Mouse (Mus musculus): ENCODE measurements around the gene Dscam.

Gene Dscam

GRCm38 (mm10) chr16:96722135-96722534 lies 448.4 kb downstream of the Dscam start:
- no peak for DNase-seq (ENCODE audit: low spot score in 2 of 2)

GRCm38 (mm10) chr16:96721241-96721640 lies 449.3 kb downstream of the Dscam start:
- DNase-seq (ENCODE audit: low spot score in 2 of 2) = no peak

- no peak for DNase-seq (ENCODE audit: low spot score in 2 of 2)
Measured at GRCm38 (mm10) chr16:96720666-96721065, 449.9 kb downstream of the Dscam start.

DNA sequence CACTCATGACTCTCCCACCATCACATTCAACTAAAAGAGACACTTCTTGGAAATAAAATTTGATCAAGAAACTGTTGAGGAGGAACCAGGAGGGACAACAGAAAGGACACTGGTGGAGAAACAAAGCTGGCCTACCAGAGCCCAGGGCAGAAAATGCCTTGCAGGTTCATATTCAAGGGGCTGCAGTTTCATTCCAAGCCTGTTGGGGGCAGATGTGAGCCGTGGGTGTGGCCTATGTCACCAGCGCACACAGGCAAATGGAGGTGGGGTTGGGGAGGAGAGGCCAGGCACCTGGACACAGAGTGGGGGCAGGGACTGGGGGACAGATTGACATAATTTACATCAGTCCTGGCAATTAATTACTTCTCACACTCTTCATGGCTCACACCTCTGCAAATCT lies 452.3 kb downstream of the Dscam start:
- no peak for DNase-seq (ENCODE audit: low spot score in 2 of 2)

DNA sequence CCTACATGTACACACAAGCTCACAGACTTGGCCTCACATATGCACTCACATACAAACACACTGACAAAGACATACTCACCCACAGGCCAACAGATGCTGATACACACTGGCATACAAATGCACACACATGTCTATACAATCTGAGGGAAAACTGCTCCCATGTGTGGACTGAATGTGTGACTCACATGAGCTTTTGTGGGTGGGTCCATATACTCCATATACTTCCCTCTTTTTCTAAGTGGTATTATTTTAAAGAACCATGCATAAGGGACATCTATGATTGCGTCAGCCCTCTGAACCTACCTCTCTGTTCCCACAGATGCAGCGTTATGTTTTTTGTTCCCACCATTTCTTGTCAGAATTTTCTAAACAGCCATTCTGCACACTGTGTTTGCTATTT lies 453.9 kb downstream of the Dscam start:
- no peak for DNase-seq (ENCODE audit: low spot score in 2 of 2)

DNA sequence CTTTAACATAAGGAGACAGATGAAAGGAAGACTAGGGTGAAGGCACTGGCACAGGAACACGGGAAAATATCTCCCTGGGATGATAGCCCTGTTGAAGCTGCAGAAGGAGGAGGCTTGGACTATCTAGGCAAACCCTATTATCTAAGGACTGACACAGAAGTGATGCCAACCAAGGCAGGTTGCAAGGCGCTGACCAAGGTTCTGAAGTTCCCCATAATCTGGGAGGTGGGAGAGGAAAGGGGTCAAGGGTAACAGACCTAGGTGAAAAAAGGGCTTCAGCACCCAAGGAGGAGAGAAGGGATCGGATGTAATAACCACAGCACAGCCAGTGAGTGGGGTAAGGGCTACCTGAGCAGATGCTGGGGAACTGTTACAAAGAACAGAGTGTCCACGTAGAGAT lies 458.6 kb downstream of the Dscam start:
- DNase-seq (ENCODE audit: low spot score in 2 of 2) = no peak

GRCm38 (mm10) chr16:96700551-96700950 lies 470.0 kb downstream of the Dscam start:
- DNase-seq (ENCODE audit: low spot score in 2 of 2) = no peak

GRCm38 (mm10) chr16:96695882-96696281 lies 474.7 kb downstream of the Dscam start:
- no peak for DNase-seq (ENCODE audit: low spot score in 2 of 2)

DNA sequence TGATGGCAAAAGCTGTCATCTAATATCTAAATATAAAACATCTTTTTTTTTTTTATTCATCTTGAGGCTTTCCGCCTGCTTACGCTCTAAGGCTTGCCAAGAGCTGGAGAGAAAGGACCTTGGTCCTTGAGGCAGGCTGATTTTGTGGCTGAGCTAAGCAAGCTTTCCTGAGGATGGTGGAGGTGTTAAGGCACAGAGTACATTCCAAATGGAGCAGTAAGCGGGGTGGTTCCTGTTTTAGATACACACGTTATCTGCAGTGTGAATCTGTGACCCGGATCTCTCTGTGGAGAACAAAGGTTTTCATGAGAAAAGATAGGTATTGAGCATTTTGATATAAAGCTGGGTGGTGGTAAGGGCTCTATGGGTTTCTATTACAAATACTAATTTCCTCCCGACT lies 479.0 kb downstream of the Dscam start:
- DNase-seq (ENCODE audit: low spot score in 2 of 2) = no peak

- DNase-seq (ENCODE audit: low spot score in 2 of 2) = no peak
Measured at GRCm38 (mm10) chr16:96690052-96690451, 480.5 kb downstream of the Dscam start.

- no peak for DNase-seq (ENCODE audit: low spot score in 2 of 2)
Measured at GRCm38 (mm10) chr16:96689419-96689818, 481.1 kb downstream of the Dscam start.

DNA sequence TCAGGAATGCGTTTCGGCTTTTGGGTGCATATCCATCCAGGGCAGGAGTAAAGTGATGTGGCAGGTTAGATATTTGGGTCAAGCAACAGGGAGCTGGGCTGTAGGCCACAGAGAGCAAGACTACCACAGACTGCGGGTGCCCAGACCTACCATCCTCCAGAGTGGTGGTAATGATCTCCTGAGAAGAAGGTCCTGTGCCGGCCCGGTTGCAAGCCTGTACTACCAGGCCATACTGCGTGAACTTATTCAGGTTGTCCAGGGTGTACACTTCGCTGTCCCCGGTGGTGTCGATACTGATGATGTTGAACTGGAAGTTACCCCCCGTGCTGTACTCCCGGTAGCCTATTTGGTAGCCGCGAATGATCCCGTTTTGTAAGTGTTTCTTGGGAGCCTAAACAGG lies 485.5 kb downstream of the Dscam start:
- no peak for DNase-seq (ENCODE audit: low spot score in 2 of 2)

DNA sequence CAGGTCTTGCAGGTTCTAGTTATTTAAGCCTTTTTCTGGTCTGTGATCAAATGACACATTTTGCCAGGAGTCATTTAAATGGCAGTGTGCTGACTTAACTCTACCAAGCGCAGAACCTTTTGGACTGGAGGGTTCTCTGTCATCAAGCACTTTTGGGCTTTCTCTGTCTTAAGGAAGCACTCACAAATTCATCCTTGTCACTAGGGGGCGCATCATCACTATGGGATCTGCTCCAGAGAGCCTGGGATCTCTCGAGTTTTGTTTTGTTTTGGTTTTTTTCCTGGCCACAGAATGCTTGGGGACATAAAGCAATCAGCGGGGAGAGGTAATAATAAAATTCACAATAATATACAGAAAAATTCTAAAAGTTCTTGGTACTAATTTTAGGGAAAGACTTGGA lies 486.0 kb downstream of the Dscam start:
- peak; percentile 37 to 74 for DNase-seq (ENCODE audit: low spot score in 2 of 2)

DNA sequence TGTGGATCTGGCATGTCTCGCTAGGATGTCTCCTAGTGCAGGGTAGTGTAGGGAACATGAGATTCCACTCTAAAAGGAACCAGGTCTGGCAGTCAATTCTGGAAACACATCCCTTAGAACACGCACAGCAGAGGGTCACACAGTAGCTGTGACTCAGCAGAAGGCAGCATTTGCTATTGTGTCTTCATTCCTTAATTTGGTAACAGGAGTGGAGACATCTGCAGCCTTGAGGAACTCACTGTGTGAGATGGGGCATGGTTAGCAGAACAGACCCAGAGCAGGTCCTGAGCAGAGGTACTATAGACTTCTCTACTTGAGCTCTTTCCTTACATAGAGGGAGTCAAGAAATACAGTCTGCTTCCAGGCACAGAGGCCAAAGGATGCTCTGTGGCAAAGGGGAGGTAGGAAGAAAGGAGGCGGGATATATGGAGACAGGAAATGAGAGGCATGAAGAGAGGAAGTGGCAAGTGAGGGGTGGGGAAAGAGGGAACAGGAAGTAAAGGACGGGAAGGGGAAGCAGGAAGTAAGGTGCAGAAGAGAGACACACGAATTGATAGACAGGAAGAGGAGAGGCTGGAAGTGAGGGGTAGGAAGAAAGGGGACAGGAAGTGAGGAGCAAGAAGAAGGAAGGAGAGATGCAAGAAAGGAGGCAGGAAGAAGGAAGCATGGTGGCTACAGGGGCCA lies 488.1 kb downstream of the Dscam start:
- DNase-seq (ENCODE audit: low spot score in 2 of 2) = no peak

GRCm38 (mm10) chr16:96679981-96680380 lies 490.6 kb downstream of the Dscam start:
- DNase-seq (ENCODE audit: low spot score in 2 of 2) = no peak

GRCm38 (mm10) chr16:96677471-96677870 lies 493.1 kb downstream of the Dscam start:
- DNase-seq (ENCODE audit: low spot score in 2 of 2) = no peak

- no peak for DNase-seq (ENCODE audit: low spot score in 2 of 2)
Measured at GRCm38 (mm10) chr16:96676663-96677062, 493.9 kb downstream of the Dscam start.

DNA sequence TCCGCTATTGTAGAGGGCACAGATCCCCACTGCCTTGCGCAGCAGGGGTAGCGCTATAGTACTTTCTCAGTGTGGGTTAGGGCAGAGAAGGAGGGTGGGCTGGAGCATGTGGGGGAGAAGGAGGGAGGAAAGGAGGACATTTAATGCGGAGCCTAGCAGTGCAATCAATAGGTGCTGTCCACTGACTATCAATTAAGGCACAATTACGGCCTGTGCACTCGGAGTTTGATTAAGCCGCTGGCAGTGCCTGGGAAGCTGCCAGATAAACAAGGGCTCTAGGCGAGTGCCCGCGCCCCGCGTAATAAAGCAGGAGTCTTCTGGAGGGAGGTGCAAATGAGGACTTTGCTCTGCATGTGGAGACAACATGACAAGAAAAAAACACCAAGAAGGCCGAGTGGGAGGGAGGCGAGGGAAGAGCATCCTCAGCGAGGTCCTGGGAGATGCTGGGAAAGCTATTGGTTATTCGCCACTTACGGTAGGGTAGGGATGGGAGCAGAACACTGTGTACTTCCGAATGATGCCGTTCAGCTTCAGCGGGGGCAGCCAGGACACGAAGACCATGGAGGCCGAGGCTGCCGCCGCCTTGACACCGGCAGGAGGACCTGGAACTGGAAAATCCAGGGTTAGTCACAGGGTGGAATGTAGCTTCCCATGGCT lies 497.2 kb downstream of the Dscam start:
- no peak for DNase-seq (ENCODE audit: low spot score in 2 of 2)

DNA sequence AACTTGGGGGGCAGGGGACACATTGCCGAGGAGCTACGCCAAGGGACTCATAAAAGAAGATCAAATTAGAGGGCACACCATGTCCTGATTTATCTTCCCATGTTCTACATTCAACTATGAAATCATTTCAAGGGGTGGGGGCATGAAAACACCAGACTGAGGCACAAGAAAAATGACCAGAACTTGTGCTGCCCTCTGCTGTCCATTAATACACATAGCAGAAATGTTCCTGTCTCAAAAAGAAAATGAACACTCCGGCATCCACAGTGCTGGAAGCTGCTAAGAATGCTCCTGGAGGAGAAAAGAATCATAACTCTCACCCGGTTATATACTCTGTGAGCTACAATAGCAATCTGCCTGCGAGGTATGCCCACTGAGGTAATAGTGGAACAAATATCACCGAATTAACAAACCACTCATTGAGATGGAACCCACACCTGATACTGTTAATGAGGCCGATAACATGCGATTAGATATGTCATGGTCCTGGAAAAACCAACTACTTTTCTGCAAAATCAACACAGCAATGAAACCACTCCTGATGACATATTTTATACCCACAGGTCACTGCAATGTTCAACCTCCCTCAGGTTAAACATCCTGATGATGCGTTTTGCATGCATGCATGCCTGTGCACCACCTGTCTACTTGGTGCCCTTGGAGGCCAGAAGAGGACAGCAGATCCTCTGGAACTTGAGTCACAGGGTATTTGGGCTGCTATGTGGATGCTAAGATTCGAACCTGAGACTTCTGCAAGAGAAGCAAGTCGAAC lies 498.8 kb downstream of the Dscam start:
- DNase-seq (ENCODE audit: low spot score in 2 of 2) = peak in 1 of 2 experiments; percentile 37

DNA sequence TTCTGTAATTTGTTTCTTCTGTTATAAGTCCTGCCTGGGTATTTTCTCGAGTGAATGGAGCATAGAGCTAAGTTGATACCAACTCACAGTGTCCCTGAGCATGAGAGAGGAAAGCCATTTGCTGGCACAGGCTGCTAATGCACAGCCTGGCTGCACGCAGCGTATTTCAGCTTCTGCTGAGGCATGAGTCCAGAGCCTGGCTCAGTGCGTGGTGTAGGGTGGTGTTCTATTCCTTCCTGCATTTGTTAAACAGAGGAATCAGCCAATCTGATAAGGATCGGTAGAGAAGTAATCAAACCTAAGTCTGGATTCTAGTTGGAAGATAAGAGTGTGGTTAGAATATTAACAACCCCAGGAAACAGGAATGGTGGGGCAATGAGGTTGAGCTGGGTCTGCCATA lies 500.8 kb downstream of the Dscam start:
- DNase-seq (ENCODE audit: low spot score in 2 of 2) = no peak

DNA sequence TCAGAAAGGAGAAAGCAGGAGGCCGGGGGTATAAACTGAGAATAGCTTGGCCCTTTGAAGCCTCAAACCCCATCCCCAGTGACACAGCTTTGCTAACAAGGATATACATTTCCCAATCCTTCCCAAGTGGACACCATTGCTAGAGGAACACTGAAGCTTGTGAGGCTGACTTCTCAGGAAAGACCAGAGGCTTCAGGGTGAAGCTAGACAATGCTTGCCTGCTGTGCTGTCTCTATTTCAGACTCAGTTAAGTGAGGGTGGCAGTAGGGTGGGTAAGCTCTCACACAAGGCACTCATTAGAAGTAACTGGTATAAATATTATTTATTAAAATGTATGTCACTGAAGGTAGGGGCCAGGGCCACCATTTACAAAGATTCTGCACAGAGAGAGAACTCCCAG lies 502.1 kb downstream of the Dscam start:
- no peak for DNase-seq (ENCODE audit: low spot score in 2 of 2)

GRCm38 (mm10) chr16:96661073-96661472 lies 509.5 kb downstream of the Dscam start:
- DNase-seq (ENCODE audit: low spot score in 2 of 2) = no peak

DNA sequence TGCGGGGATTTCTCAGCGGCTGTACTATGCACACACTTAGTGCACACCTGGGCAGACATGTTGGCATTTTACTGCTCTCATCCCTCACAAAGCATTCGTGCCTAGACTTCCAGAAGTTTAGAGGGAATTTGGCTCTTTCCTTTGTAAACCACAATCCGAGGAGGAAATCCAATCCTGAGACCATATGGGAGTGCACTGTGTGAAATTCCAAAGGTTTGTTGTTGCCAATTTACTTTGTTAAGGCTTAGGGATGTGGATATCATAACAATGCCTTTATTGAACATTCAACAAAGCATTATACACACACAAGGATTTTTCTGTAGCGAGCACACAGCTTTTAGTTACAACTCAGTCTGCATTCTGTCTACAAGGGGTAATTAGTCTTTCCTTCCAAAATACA lies 511.3 kb downstream of the Dscam start:
- DNase-seq (ENCODE audit: low spot score in 2 of 2) = no peak

All from cerebellum, postnatal 4 days (tissue).